Mouse (Mus musculus) G1E (cell line): ENCODE data around the gene Trim15.

Source experiments
- CTCF ChIP-seq: IDR thresholded peaks from 2 replicates; pipeline ENCODE4 v1.5.1; 2012; ENCODE audit warnings: low read depth, low read length, inconsistent platforms, mixed read lengths
- GATA1 ChIP-seq: IDR thresholded peaks from 2 replicates; pipeline ENCODE4 v1.6.1; 2012; ENCODE audit warnings: borderline replicate concordance, low read length, inconsistent platforms, mixed read lengths
- POLR2AphosphoS5 ChIP-seq: IDR thresholded peaks from 2 replicates; pipeline ENCODE4 v1.6.1; 2012; ENCODE audit warnings: low read depth, low read length, inconsistent platforms; ENCODE audit not compliant: insufficient replicate concordance
- TAL1 ChIP-seq: conservative IDR thresholded peaks from 2 replicates; pipeline ENCODE4 v1.6.1; 2012; ENCODE audit warnings: low read depth, low read length, inconsistent platforms, mixed read lengths

DNA sequence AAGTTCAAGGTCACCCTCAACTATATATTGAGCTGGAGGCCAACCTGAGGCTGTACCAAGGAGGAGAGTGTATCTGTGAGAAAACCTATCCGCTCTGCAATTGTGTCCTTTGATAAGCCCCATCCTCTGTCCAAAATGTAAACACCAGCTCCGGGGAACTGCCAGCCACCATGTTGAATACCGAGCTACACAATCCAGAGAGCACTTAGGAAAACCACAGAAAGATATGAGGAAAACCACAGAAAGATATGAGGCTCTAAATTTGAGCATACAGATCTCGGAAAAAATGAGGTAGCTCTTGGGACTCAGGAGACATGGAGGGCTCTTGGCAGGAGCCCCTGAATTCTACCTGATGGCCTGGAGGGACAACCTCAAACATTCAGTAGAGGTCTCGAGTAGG is 26.4 kb upstream of the Trim15 start:
- TF ChIP-seq TAL1 (no peak), CTCF (no peak), POLR2AphosphoS5 (no peak), GATA1 (no peak)
